Mouse (Mus musculus): ENCODE measurements around the gene Tent4a.
"Not testable (repeated sequence)": the region's sequence is repeated elsewhere in the genome, so short reads cannot be mapped to it uniquely, and the experiment has no call there.

Tent4a gene

DNA sequence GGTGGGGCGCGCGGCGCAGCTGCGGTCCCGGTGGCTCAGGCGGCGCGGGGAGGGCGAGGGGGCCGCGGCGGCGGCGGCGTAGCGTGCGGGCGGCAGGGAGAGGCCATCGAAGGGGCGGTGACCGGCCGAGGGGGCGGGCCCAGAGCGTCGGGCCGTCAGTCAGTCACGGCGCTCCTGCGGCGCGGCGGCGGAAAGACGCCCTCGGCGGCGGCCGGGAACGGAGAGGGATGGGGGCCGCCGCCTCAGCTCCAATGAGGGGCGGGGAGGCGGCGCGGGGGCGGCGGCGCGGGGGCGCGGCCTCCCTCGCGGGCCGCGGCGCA, at the start of gene Tent4a:
Gene Tent4a, minus strand, starts transcription at position 284 of the 320 bp plus-strand sequence.
- no peak for DNase-seq (ENCODE audit: low spot score in 2 of 2)

DNA sequence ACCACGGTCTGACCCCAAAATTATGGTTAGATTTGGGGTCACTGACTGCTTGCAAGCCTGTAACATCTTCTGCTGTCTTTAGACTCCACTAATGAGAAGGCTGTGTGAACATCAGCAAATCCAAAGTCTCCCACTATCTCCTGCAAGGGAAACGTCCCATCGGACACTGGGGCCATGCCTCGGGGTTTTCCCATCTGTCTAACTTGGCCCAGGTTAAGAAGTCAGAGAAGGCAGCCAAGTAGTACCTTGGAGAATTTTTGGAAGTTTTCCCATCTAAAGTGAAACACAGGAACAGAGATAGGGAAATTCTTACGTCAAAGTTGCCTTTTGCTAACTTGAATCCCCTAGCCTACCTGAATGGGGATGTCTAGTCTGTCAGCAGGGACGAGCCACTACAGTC, 49.2 kb upstream of the Tent4a start:
- no peak for DNase-seq (ENCODE audit: low spot score in 2 of 2)

DNA sequence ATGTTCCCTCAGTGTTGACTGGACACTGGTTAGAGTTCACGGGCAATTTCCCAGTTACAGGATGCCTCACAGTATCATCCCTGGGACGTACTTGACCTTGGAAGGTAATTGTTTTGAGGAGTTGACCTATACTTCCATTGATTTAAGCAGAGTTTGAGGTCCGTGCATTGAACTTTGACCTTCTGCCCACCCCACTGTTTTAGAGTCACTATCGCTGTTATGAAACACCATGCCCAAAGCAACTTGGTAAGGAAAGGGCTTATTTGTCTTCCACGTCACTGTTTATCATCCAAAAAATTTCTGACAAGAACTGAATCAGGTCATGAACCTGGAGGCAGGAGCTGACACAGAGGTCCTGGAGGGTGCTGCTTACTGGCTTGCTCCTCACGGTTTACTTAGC, 48.0 kb upstream of the Tent4a start:
- DNase-seq (ENCODE audit: low spot score in 2 of 2) = no peak

DNA sequence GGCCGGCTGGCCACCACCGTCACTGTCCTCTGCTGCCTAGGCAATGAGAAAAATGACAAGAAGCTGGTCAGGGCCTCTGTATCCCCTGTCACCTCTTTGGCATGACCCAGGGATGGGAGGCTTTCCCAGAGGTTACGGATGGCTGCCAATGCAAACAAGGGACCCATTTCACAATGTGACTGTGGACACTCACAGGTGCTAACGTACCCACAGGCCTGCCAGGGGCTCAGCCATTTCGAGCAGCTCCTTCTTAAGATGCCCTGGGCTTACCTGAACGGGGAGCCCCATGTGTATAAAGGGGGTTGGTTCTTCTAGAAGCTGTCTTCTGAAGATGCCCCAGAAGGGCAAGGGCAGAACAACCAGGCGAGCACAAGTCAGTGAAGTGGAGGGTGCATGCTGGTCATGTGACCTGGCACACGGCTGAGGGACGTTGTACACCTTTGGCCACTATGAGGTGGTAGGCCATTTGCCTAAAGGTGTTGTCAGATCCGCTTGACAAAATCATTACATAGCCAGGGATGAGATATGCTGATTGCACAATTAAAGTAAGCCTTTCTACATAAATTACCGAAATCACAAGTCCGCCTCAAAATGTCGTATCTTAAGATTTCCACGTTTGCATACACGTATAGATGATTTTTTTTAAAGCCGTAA, 42.9 kb upstream of the Tent4a start:
- no peak for DNase-seq (ENCODE audit: low spot score in 2 of 2)

- no peak for DNase-seq (ENCODE audit: low spot score in 2 of 2)
Observed at GRCm38 (mm10) chr13:69576676-69577075, 42.3 kb upstream of the Tent4a start.

DNA sequence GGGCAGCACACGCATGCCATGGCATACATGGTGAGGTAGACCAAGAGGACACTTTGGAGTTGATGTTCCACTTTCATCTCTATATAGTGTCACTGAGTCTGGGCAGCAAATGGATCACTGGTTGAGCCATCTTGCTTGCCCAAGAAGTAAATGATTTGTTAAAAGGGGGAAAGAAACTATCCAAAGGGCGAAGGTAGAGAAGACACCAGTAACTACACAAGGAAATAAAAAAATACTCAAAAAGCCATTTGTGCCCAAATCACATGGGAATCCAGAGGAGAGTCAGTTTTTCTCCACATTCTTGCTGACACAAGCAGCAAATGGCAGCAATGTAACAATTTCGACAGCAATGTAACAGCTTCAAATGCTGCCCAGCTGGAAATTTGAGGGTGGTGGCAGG, 38.2 kb upstream of the Tent4a start:
- no peak for DNase-seq (ENCODE audit: low spot score in 2 of 2)

GRCm38 (mm10) chr13:69569201-69569600, 34.8 kb upstream of the Tent4a start:
- no peak for DNase-seq (ENCODE audit: low spot score in 2 of 2)

DNA sequence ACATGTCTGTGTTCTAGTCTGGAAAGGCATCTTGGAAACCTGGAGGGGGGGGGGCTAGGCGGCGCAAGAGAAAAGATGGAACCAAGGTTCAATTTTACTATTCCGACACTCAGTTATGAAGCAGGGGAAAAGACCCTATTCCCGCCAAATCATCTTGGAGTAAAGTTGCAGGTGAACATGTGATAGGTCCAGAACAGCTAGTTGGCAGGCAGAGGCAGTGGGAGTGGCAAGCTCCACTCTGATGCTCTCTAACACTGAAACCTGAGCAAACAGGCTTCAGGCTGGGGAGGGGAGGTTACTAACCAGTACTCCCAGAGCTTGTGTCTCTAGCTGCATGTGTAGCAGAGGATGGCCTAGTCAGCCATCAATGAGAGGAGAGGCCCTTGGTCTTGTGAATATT, 31.0 kb upstream of the Tent4a start:
- not testable (repeated sequence) for DNase-seq (ENCODE audit: low spot score in 2 of 2)

DNA sequence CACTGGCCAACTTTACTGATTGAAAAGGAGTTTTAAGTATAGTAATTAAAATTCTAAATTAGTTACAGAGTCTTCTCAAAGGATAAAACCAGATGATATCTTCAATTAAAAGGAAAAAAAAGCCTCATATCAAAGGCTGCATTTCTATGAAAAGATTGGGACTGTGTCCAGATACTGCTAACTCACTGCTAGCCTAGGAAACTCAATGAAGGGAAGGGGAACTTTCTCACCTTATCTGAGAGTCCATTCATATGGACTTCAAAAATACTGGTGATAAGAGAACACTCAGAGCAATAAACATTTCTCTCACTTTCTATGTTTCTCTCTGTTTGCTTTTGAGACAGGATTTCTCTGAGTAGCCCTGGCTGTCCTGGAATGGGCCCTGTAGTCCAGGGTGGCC, 30.2 kb upstream of the Tent4a start:
- DNase-seq (ENCODE audit: low spot score in 2 of 2) = no peak

DNA sequence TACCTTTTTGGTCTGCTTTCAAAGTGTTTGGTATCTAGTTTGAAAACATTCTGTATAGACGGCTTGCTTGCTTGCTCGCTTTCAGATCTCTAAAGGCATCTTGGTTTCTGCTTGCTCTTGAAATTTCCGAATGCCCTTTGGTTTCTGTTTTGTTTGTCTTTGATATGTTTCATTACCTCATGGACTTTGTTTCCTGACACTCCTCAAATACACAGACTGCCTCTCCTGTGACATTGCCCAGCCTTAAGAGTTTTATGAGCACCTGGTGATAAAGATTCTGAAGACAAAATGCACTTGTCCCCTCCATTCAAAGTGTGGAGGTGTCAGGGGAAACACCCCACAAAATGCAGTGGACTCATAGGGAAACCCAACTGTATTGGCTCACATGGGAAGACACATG, 29.5 kb upstream of the Tent4a start:
- no peak for DNase-seq (ENCODE audit: low spot score in 2 of 2)

DNA sequence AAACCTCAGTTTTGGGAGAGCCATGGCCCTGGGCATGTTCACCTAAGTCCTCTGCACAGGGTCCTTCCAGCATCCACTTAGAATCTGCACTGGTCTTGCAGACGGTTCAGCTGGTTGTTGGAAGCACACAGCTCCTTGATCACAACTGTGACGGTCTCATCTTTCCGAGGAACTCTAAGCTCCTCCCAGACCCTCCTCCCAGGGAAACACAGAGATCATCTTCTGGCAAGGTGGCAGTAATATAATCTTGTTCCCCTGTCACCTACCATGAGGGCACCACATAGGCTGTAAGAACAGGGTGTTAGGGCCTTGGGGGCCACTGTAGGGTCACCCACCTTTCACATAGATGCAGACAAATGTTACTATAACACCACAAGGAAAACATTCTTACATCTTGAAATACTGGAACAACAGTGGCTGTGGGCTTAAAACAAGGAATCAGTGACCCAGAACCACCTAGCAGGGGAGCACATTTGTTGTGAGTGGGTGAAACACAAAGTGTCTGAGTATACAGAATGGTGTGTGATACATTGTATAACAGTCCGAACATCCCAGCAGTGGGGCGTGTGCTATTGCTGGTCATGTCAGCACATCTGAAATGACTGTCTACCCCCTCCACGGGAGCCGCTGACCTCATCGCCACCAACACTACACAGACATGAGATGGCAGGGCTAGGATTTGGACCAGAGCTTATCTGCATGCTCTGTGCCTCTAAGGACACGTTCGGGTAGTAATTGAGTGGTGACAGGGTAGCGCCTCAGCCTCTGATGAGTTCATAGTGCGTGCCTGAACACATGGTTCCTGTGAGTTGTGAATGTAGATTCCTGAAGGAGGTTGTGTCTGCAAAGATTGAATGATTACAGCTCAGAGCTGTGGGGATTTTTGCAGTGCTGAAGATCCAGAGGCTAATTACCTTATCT, 28.5 kb upstream of the Tent4a start:
- no peak for DNase-seq (ENCODE audit: low spot score in 2 of 2)

DNA sequence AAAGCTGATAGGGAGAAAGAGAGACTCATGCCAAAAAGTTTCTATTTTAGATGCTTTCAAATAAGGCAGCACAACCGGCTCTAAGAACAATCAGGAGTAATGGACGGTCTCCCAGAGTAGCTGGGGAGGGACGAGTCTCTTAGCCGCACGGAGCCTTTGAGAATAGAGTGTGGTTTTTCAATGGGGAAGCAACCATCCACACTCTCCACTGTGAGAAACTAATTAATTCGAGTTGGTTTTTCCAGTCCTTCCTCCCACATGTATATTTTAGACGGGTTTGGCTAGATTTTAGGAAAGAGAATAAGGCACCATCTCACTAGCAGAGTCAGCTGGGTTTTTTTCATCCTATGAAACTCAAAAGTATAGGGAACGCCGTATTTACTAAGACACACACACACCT, 27.6 kb upstream of the Tent4a start:
- DNase-seq (ENCODE audit: low spot score in 2 of 2) = no peak

- DNase-seq (ENCODE audit: low spot score in 2 of 2) = no peak
Observed at GRCm38 (mm10) chr13:69559291-69559961, 25.0 kb upstream of the Tent4a start.

DNA sequence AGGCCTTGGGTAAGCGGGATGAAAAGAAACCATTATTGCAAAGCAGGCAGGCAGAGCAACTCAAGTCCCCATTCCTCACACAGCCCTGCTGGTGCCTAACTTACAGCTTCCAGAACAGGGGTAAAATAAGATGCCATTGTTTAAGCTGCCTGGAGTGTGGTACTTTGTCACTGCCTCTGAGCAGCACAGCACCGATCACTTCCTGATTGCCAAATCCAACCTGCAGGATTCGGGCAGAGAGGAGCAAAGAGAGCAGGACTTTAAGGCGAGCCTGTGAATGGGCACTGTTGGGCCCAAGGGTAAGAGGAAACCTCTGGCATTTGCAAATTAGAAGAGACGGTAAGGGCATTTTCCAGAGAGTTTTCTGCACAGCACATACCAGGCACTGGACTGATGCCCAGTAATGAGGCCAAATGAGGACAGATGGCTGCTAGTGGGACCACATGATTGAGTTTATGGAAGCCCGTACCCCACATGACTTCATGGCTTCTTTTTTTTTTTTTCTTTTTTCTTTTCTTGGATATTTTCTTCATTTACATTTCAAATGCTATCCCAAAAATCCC, 23.8 kb upstream of the Tent4a start:
- no peak for DNase-seq (ENCODE audit: low spot score in 2 of 2)

DNA sequence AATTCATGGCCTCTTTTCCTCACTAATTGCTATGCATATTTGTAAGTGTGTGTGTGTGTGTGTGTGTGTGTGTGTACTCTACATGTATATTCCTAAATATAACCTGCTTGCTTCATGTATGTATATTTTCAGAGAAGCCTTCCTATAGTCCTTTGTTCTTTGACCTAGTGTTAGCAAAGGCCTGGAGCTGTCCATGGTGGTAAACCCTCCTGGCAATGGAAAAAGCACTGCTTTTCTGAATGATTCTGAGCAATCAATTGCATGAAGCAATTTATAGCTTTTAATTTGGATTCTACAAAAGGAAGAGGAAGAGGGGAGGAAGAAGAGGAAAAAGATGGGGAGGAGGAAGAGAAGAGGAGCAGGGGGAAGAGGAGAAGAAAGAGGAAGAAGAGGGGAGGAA, 22.3 kb upstream of the Tent4a start:
- DNase-seq (ENCODE audit: low spot score in 2 of 2) = no peak

GRCm38 (mm10) chr13:69555957-69556482, 21.6 kb upstream of the Tent4a start:
- DNase-seq (ENCODE audit: low spot score in 2 of 2) = no peak

DNA sequence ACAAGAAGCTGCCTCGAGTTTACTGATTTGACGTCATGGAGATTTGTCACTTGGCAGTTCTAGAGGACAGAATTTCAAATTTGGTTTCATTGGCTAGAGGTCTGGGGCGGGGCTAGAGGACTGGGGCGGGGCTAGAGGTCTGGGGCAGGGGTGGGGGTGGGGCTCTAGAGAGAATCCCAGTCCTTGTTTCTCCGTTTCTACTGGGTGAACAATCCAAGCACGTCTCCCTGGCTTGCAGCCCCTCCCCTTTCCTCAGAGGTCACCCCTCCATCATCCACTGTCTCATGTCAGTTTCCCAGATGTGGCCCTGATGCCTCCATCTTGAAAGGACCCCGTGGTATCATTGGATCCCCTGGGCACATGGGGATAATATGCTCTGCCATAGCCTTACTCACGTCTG, 20.6 kb upstream of the Tent4a start:
- no peak for DNase-seq (ENCODE audit: low spot score in 2 of 2)

DNA sequence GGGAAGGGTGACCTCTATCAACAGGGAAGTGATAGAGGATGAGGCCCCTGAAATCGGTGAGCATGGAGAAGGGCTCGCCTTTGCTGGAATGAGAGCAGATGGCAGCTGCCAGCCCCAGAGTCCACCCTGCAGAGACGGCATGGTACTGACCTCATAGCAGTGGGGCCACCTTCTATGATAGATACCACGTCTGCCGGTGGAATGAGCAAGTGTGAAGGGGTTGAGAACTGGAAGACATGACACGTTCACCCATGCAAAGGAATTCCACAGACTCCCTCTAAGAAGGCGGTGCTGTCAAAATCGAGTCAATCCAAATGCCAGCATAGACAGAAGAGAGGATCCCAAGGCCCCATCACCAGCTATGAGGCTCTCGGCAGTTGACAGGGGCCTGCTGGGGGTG, 19.8 kb upstream of the Tent4a start:
- DNase-seq (ENCODE audit: low spot score in 2 of 2) = no peak

GRCm38 (mm10) chr13:69553024-69553423, 18.6 kb upstream of the Tent4a start:
- no peak for DNase-seq (ENCODE audit: low spot score in 2 of 2)

DNA sequence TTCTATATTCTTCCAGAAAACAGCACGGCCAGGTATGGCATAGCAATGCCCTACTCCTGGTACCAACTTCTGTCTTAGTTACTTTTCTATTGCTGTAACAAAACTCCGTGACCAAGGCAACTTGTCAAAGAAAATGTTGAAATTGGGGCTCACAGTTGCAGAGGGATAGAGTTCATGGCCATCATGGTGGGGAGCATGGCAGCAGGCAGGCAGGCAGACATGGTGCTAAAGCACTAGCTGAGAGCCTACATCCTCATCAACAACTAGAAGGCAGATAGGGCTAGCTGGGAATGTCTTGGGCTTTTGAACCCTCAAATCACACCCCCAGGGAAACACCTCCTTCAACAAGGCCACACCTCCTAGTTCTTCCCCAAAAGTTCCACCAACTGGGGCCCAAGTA, 16.4 kb upstream of the Tent4a start:
- DNase-seq (ENCODE audit: low spot score in 2 of 2) = no peak

DNA sequence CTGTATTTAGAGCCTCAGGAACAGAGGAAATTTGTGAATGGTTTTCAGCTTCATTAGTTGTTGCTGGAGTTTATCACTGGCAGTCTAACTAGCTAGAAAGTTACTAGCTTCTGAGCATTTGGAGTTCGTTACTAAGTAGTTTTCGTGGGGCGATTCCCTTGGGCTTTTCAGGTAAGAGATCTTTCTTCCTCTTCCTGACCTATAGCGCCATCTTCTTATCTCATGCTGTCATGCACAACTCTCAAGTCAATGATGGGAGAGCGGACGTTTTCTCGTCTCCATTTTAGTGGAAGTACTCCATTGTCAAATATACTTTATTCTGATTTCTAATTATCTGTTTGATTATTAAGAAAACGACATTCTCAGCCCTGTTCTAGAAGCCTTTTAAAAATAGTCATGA, 15.6 kb upstream of the Tent4a start:
- DNase-seq (ENCODE audit: low spot score in 2 of 2) = no peak

- no peak for DNase-seq (ENCODE audit: low spot score in 2 of 2)
Observed at GRCm38 (mm10) chr13:69547488-69548180, 13.2 kb upstream of the Tent4a start.

All from left cerebral cortex, adult 9 months (tissue).